Mouse (Mus musculus) CH12.LX (cell line): ENCODE results near the gene Igsf21.

Experiments
- CHD1 ChIP-seq: IDR thresholded peaks from 2 replicates; pipeline ENCODE4 v1.6.1; 2012; ENCODE audit warnings: low read depth, low read length, improper control_type of control experiment, inconsistent platforms
- CHD2 ChIP-seq: IDR thresholded peaks from 2 replicates; pipeline ENCODE4 v1.6.1; 2011; ENCODE audit warnings: low read length, improper control_type of control experiment
- CTCF ChIP-seq, 2 experiments: IDR thresholded peaks in 1 of 2; conservative IDR thresholded peaks in 1 of 2; 2 replicates each; pipeline ENCODE4 v1.5.1; 2011 to 2012; ENCODE audit warnings: low read depth in 2 of 2, low read length in 2 of 2, improper control_type of control experiment in 1 of 2, inconsistent platforms in 1 of 2, mild to moderate bottlenecking in 1 of 2, moderate library complexity in 1 of 2
- HCFC1 ChIP-seq: IDR thresholded peaks from 2 replicates; pipeline ENCODE4 v1.6.1; 2012; ENCODE audit warnings: low read depth, mild to moderate bottlenecking, inconsistent platforms, low read length, improper control_type of control experiment
- KAT2A ChIP-seq: IDR thresholded peaks from 2 replicates; pipeline ENCODE4 v1.6.1; 2012; ENCODE audit warnings: low read length, improper control_type of control experiment, inconsistent platforms; ENCODE audit not compliant: insufficient replicate concordance
- MAFK ChIP-seq: IDR thresholded peaks from 2 replicates; pipeline ENCODE4 v1.6.1; 2011; ENCODE audit warnings: low read length, improper control_type of control experiment; ENCODE audit not compliant: insufficient replicate concordance
- POLR2A ChIP-seq: IDR thresholded peaks from 2 replicates; pipeline ENCODE4 v1.6.1; 2011; ENCODE audit warnings: low read depth, mild to moderate bottlenecking, improper control_type of control experiment, low read length
- TBP ChIP-seq: conservative IDR thresholded peaks from 2 replicates; pipeline ENCODE4 v1.6.1; 2011; ENCODE audit warnings: low read depth, low read length, improper control_type of control experiment
- TCF12 ChIP-seq: IDR thresholded peaks from 2 replicates; pipeline ENCODE4 v1.6.1; 2014; ENCODE audit warnings: low read depth, mild to moderate bottlenecking, inconsistent platforms, low read length, improper control_type of control experiment
- UBTF ChIP-seq: IDR thresholded peaks from 2 replicates; pipeline ENCODE4 v1.6.1; 2012; ENCODE audit warnings: low read depth, mild to moderate bottlenecking, inconsistent platforms, low read length, improper control_type of control experiment, moderate library complexity

GRCm38 (mm10) chr4:140069563-140070330 is 176.8 kb downstream of the Igsf21 start:
- no peak for TF ChIP-seq POLR2A
- no peak for TF ChIP-seq CHD2
- TF ChIP-seq TBP: no peak
- no peak for TF ChIP-seq CTCF (conservative IDR thresholded peaks at IDR 0.05 in 1 of 2, IDR thresholded peaks at IDR 0.05 in 1 of 2; ENCODE audit: low read depth in 2 of 2, low read length in 2 of 2)
- TF ChIP-seq HCFC1: no peak
- no peak for TF ChIP-seq TCF12
- no peak for TF ChIP-seq MAFK
- no peak for TF ChIP-seq UBTF
- no peak for TF ChIP-seq CHD1
- TF ChIP-seq KAT2A: no peak
